Mouse (Mus musculus): Measurements from ENCODE around the gene Mrpl42. TPM values are rescaled to one million over a fixed set of nuclear protein-coding genes. Genes with fewer than 3 reads are reported as not detected.
"Not testable (repeated sequence)": the region's sequence is repeated elsewhere in the genome, so short reads cannot be mapped to it uniquely, and the experiment has no call there.

The Mrpl42 gene
- 100 to 1,000 TPM; 308 to 331 TPM for total RNA-seq (2021)

GRCm38 (mm10) chr10:95501463-95502081, at the start of gene Mrpl42:
Mrpl42 (minus strand) TSS chr10:95501940.
- intact Hi-C loops (cut with DNase I), result loop anchor here (5.0 kb wide), 1 partner anchor 41 kb away; no protein-coding TSS in a partner anchor
- peak; percentile 91 to 92 for DNase-seq

GRCm38 (mm10) chr10:95550506-95550905, 48.8 kb upstream of the Mrpl42 start:
- intact Hi-C loops (cut with DNase I), result loop anchor here (5.0 kb wide), 1 partner anchor 482 kb away; no protein-coding TSS in a partner anchor
- no peak for DNase-seq

- DNase-seq; intact Hi-C loops (cut with DNase I): not testable (repeated sequence)
These were observed 47.3 kb upstream of the Mrpl42 start for GRCm38 (mm10) chr10:95549080-95549479.

GRCm38 (mm10) chr10:95548154-95548826, 46.5 kb upstream of the Mrpl42 start:
- intact Hi-C loops (cut with DNase I), result no loop called here
- no peak for DNase-seq

- intact Hi-C loops (cut with DNase I), result no loop called here
These were observed 44.4 kb upstream of the Mrpl42 start for GRCm38 (mm10) chr10:95546178-95546577.

GRCm38 (mm10) chr10:95545051-95545450, 43.3 kb upstream of the Mrpl42 start:
- intact Hi-C loops (cut with DNase I), result no loop called here
- DNase-seq, result no peak

More at GRCm38 (mm10) chr10:95546178-95546577, 44.4 kb upstream of the Mrpl42 start:
- DNase-seq, result no peak

- no peak for DNase-seq
- intact Hi-C loops (cut with DNase I), result loop anchor here (5.0 kb wide), 2 partner anchors 42 to 57 kb away; partner anchors contain the start of gene Mrpl42
These were observed 42.9 kb upstream of the Mrpl42 start for GRCm38 (mm10) chr10:95544651-95545050.

GRCm38 (mm10) chr10:95544004-95544403, 42.3 kb upstream of the Mrpl42 start:
- no peak for DNase-seq
- intact Hi-C loops (cut with DNase I), result loop anchor here (5.0 kb wide), 2 partner anchors 42 to 57 kb away; partner anchors contain the start of gene Mrpl42

- no peak for DNase-seq
- intact Hi-C loops (cut with DNase I), result loop anchor here (5.0 kb wide), 2 partner anchors 41 to 56 kb away; partner anchors contain the start of gene Mrpl42
These were observed 41.6 kb upstream of the Mrpl42 start for GRCm38 (mm10) chr10:95543377-95543776.

- DNase-seq, result no peak
These were observed 41.2 kb upstream of the Mrpl42 start for GRCm38 (mm10) chr10:95542916-95543315.

GRCm38 (mm10) chr10:95539841-95540240, 38.1 kb upstream of the Mrpl42 start:
- DNase-seq, result no peak
- intact Hi-C loops (cut with DNase I), result loop anchor here (5.0 kb wide), 2 partner anchors 38 to 53 kb away; partner anchors contain the start of gene Mrpl42

More at GRCm38 (mm10) chr10:95542916-95543315, 41.2 kb upstream of the Mrpl42 start:
- intact Hi-C loops (cut with DNase I), result loop anchor here (5.0 kb wide), 2 partner anchors 41 to 56 kb away; partner anchors contain the start of gene Mrpl42

GRCm38 (mm10) chr10:95539260-95539659, 37.5 kb upstream of the Mrpl42 start:
- intact Hi-C loops (cut with DNase I), result no loop called here
- peak in 1 of 2 experiments; percentile 34 for DNase-seq

- no peak for DNase-seq
- intact Hi-C loops (cut with DNase I), result no loop called here
These were observed 34.4 kb upstream of the Mrpl42 start for GRCm38 (mm10) chr10:95536222-95536541.

- intact Hi-C loops (cut with DNase I), result no loop called here
- DNase-seq, result no peak
These were observed 33.9 kb upstream of the Mrpl42 start for GRCm38 (mm10) chr10:95535399-95536221.

GRCm38 (mm10) chr10:95533382-95533781, 31.6 kb upstream of the Mrpl42 start:
- DNase-seq, result peak in 1 of 2 experiments; percentile 33
- intact Hi-C loops (cut with DNase I), result no loop called here

- no peak for DNase-seq
These were observed 31.2 kb upstream of the Mrpl42 start for GRCm38 (mm10) chr10:95532916-95533315.

GRCm38 (mm10) chr10:95530551-95531121, 28.9 kb upstream of the Mrpl42 start:
- intact Hi-C loops (cut with DNase I), result loop anchor here (2.0 kb wide), 1 partner anchor 14 kb away; no protein-coding TSS in a partner anchor
- DNase-seq, result no peak

More at GRCm38 (mm10) chr10:95532916-95533315, 31.2 kb upstream of the Mrpl42 start:
- intact Hi-C loops (cut with DNase I), result no loop called here

GRCm38 (mm10) chr10:95526495-95527122, 24.9 kb upstream of the Mrpl42 start:
- intact Hi-C loops (cut with DNase I), result no loop called here
- DNase-seq, result no peak

- DNase-seq, result no peak
- intact Hi-C loops (cut with DNase I), result no loop called here
These were observed 24.1 kb upstream of the Mrpl42 start for GRCm38 (mm10) chr10:95525871-95526270.
